Mouse (Mus musculus): Measurements from ENCODE around the gene Tmtc2. TPM values are rescaled to one million over a fixed set of nuclear protein-coding genes. Genes with fewer than 3 reads are reported as not detected.

Gene Tmtc2
- polyA plus RNA-seq, 1 experiment, result 1.4 TPM

- 14% methylated on average over 5 of the region's 5 CpGs for WGBS
These were observed 387.6 kb downstream of the Tmtc2 start for GRCm38 (mm10) chr10:105186636-105187035.

GRCm38 (mm10) chr10:105168443-105169102 lies 405.7 kb downstream of the Tmtc2 start:
- Histone ChIP-seq H3K36me3 (ENCODE audit: control insufficient read depth, insufficient read depth, low read length) (no peaks in the 10 kb centered on the region), H3K27ac (ENCODE audit: control insufficient read depth, insufficient read depth, low read length) (no peak overlapping the region), H3K27me3 (ENCODE audit: control insufficient read depth, insufficient read depth, low read length) (no peaks in the 10 kb centered on the region), H3K4me1 (replicated peaks; ENCODE audit: control insufficient read depth, insufficient read depth, low read length) (no peaks in the 10 kb centered on the region), H3K4me3 (ENCODE audit: control insufficient read depth, insufficient read depth, low read length) (no peak overlapping the region)
- TF ChIP-seq POLR2A (IDR thresholded peaks at IDR 0.05; ENCODE audit: control insufficient read depth, extremely low read depth, insufficient read depth, low read length, poor library complexity) (no peak), CTCF (IDR thresholded peaks at IDR 0.05; ENCODE audit: borderline replicate concordance, control insufficient read depth, extremely low read depth, insufficient read depth, low read length, poor library complexity) (no peak)
- 95% methylated on average over 5 of the region's 5 CpGs for WGBS
- DNase-seq, result no peak

More at GRCm38 (mm10) chr10:105186636-105187035, 387.6 kb downstream of the Tmtc2 start:
- Histone ChIP-seq H3K4me3 (ENCODE audit: control insufficient read depth, insufficient read depth, low read length) (no peak overlapping the region), H3K36me3 (ENCODE audit: control insufficient read depth, insufficient read depth, low read length) (no peaks in the 10 kb centered on the region), H3K27ac (ENCODE audit: control insufficient read depth, insufficient read depth, low read length) (no peak overlapping the region), H3K4me1 (replicated peaks; ENCODE audit: control insufficient read depth, insufficient read depth, low read length) (no peaks in the 10 kb centered on the region), H3K27me3 (ENCODE audit: control insufficient read depth, insufficient read depth, low read length) (no peaks in the 10 kb centered on the region)
- TF ChIP-seq CTCF (IDR thresholded peaks at IDR 0.05; ENCODE audit: borderline replicate concordance, control insufficient read depth, extremely low read depth, insufficient read depth, low read length, poor library complexity), result no peak
- no peak for TF ChIP-seq POLR2A (IDR thresholded peaks at IDR 0.05; ENCODE audit: control insufficient read depth, extremely low read depth, insufficient read depth, low read length, poor library complexity)
- DNase-seq, result no peak

DNA sequence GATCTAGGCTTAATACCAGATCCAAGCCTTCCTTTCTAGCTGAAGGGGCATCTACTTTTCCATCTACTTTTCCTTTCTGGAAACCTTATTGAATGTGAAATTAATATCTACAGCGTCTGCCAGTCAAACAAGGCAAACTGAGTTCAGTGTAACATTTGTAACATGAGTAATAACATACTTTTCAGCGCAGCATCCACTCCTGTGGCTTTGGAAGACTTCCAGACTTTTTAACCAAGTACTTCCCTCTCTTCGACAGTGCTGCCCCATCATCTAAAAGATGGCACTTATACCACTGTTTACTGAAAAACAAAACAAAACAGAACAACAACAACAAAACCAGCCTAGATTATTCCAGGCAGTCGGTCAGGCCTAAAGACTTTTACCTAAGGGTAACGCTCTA lies 409.0 kb downstream of the Tmtc2 start:
- Histone ChIP-seq H3K4me1 (replicated peaks; ENCODE audit: control insufficient read depth, insufficient read depth, low read length) (no peaks in the 10 kb centered on the region), H3K27ac (ENCODE audit: control insufficient read depth, insufficient read depth, low read length) (no peak overlapping the region), H3K36me3 (ENCODE audit: control insufficient read depth, insufficient read depth, low read length) (no peaks in the 10 kb centered on the region), H3K4me3 (ENCODE audit: control insufficient read depth, insufficient read depth, low read length) (no peak overlapping the region), H3K27me3 (ENCODE audit: control insufficient read depth, insufficient read depth, low read length) (no peaks in the 10 kb centered on the region)
- WGBS, result 48% methylated on average over 5 of the region's 5 CpGs
- TF ChIP-seq CTCF (IDR thresholded peaks at IDR 0.05; ENCODE audit: borderline replicate concordance, control insufficient read depth, extremely low read depth, insufficient read depth, low read length, poor library complexity), result no peak
- TF ChIP-seq POLR2A (IDR thresholded peaks at IDR 0.05; ENCODE audit: control insufficient read depth, extremely low read depth, insufficient read depth, low read length, poor library complexity), result no peak
- DNase-seq, result no peak

DNA sequence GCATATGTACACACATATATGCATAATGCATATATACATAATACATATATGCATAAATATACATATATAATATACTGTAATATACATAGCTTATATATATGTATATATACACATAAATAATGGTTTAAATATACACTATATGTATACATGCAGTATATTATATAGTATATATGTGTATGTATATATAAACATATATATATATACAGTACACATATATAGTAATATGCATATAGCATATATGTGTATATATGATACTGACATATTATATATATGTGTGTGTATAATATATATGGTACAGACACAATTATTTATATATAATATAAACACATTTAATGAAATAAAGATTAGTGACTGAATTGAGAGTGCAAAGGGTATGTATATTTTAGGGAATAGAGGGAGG lies 420.5 kb downstream of the Tmtc2 start:
- Histone ChIP-seq H3K4me1 (replicated peaks; ENCODE audit: control insufficient read depth, insufficient read depth, low read length) (no peaks in the 10 kb centered on the region), H3K27ac (ENCODE audit: control insufficient read depth, insufficient read depth, low read length) (no peak overlapping the region), H3K36me3 (ENCODE audit: control insufficient read depth, insufficient read depth, low read length) (no peaks in the 10 kb centered on the region), H3K27me3 (ENCODE audit: control insufficient read depth, insufficient read depth, low read length) (no peaks in the 10 kb centered on the region), H3K4me3 (ENCODE audit: control insufficient read depth, insufficient read depth, low read length) (no peak overlapping the region)
- no peak for DNase-seq
- no peak for TF ChIP-seq POLR2A (IDR thresholded peaks at IDR 0.05; ENCODE audit: control insufficient read depth, extremely low read depth, insufficient read depth, low read length, poor library complexity)
- no peak for TF ChIP-seq CTCF (IDR thresholded peaks at IDR 0.05; ENCODE audit: borderline replicate concordance, control insufficient read depth, extremely low read depth, insufficient read depth, low read length, poor library complexity)

DNA sequence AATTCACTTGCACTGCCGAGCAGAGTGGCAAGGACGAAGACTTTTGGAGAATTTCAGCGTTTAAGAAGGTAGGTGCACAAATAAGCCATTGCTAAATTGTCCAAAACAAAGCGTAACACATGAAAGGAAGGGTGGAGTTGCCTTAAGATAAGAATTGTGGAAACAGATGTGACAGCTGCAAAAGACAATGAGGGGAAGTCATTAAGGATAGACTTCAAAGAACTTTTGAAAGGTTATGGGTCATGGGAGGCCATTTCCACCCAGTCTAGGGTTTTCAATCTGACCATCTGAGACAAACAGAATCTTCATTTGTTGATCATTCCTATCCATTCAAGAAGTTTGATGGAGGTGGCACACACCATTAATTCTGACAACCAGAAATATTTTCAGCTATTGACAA lies 429.9 kb downstream of the Tmtc2 start:
- H3K4me3 ChIP-seq (ENCODE audit: control insufficient read depth, insufficient read depth, low read length), result no peak overlapping the region
- no peaks in the 10 kb centered on the region for H3K27me3 ChIP-seq (ENCODE audit: control insufficient read depth, insufficient read depth, low read length)
- TF ChIP-seq POLR2A (IDR thresholded peaks at IDR 0.05; ENCODE audit: control insufficient read depth, extremely low read depth, insufficient read depth, low read length, poor library complexity), result no peak
- TF ChIP-seq CTCF (IDR thresholded peaks at IDR 0.05; ENCODE audit: borderline replicate concordance, control insufficient read depth, extremely low read depth, insufficient read depth, low read length, poor library complexity), result no peak
- 55% methylated on average over 4 of the region's 4 CpGs for WGBS
- no peaks in the 10 kb centered on the region for H3K36me3 ChIP-seq (ENCODE audit: control insufficient read depth, insufficient read depth, low read length)
- no peak overlapping the region for H3K27ac ChIP-seq (ENCODE audit: control insufficient read depth, insufficient read depth, low read length)
- H3K4me1 ChIP-seq (replicated peaks; ENCODE audit: control insufficient read depth, insufficient read depth, low read length), result no peaks in the 10 kb centered on the region
- DNase-seq, result no peak

DNA sequence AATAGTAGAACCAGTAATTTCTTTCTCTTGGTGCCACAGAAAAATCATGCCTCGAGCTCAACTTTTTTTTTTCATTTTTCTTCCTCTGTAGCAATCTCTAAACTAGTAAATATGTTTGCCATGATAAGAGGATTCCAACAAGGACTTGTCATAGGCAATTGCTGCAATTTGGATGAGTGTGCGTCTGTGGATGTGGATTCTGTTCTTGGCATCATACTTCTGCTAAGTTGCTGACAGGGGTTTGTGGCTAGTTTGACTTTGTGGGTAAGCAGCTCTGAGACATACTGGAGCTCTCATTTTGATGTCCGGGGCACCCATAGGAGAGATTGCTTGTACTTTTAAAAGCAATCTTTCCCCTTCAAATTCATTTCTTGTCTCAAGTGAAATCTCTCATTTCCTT lies 432.1 kb downstream of the Tmtc2 start:
- TF ChIP-seq POLR2A (IDR thresholded peaks at IDR 0.05; ENCODE audit: control insufficient read depth, extremely low read depth, insufficient read depth, low read length, poor library complexity) (no peak), CTCF (IDR thresholded peaks at IDR 0.05; ENCODE audit: borderline replicate concordance, control insufficient read depth, extremely low read depth, insufficient read depth, low read length, poor library complexity) (no peak)
- DNase-seq, result no peak
- Histone ChIP-seq H3K4me1 (replicated peaks; ENCODE audit: control insufficient read depth, insufficient read depth, low read length) (no peaks in the 10 kb centered on the region), H3K36me3 (ENCODE audit: control insufficient read depth, insufficient read depth, low read length) (no peaks in the 10 kb centered on the region), H3K27me3 (ENCODE audit: control insufficient read depth, insufficient read depth, low read length) (no peaks in the 10 kb centered on the region), H3K27ac (ENCODE audit: control insufficient read depth, insufficient read depth, low read length) (no peak overlapping the region), H3K4me3 (ENCODE audit: control insufficient read depth, insufficient read depth, low read length) (no peak overlapping the region)
- 81% methylated on average over 3 of the region's 3 CpGs for WGBS
